Mouse (Mus musculus): ENCODE data around the gene Phpt1. TPM values are rescaled to one million over a fixed set of nuclear protein-coding genes. Genes with fewer than 3 reads are reported as not detected.

Phpt1 gene
- polyA plus RNA-seq, 1 experiment from 2014 or later, result 175 TPM

DNA sequence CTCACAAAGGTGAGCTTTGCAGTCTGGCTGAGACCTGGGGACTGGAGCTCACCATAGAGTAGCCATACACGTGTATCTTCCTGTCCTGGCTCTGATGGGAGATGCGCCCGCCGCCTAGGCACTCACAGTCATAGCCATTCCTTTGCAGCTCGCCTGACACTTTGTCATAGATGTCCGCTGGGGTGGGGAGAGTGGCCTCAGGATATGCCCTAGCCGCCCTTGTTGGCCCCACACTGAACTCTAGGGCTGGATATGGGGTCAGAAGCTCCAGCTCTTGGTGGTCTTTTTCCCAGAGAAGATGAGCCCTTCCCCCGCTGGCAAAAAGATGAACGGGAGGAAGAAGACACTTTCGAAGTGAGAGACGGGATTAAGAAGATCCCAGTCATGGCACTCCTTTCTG is 888 bp downstream of the Phpt1 start:
- 11% methylated on average over 11 of the region's 11 CpGs for WGBS
- Histone ChIP-seq H3K4me3 (peak overlapping the region; percentile 75), H3K27me3 (peaks cover 32% of the 10 kb centered on the region), H3K4me1 (replicated peaks) (peaks cover 52% of the 10 kb centered on the region), H3K27ac (peak overlapping the region; percentile 90), H3K36me3 (peaks cover 7% of the 10 kb centered on the region; the same call in 1 of the 2 replicates), H3K9me3 (replicated peaks) (no peaks in the 10 kb centered on the region), H3K4me2 (peak overlapping the region; percentile 90), H3K9ac (peak overlapping the region; percentile 72)
- ATAC-seq (replicated peaks; ENCODE audit: insufficient number of reproducible peaks, insufficient read depth, low FRiP score, low read depth), result no peak

DNA sequence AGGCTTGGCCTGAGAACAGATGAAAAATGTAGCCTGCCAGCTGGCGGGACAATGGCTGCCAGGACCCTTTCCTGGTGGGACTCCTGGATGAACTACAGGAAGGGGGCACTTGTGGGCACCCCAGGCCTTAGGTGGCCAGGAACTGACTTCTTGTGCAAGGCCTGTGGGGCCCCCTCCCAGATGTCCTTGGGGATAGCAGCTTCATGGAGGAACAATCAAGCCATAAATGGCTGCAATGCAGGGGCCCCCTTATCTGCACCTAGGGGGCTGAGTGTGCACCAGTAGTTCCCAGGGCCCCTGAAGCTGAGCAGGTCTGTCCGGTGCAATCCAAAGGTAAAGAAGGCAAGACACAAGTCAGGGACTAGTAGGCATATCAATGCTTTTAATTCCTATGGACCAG is 2.0 kb downstream of the Phpt1 start:
- 80% methylated on average over 2 of the region's 2 CpGs for WGBS

DNA sequence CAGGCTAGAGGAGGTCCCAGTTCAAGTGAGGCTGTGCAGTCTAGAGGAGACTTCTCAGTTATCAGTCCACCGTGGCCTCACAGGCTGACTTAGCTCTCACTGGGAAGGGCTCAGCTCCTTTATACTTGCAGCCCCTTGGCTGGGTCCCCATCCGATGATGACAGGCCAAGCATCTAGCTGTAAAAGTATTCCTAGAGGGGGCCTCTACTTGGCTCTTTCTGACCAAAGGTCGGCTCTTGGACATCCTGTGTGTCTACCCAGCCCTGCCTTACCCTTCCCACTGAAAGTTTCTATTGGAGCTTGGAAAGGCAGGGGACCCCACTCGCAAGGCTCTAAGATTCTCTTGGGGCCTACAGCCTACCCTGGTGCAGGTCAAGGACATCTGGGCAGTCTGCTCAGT is 3.8 kb downstream of the Phpt1 start:
- H3K36me3 ChIP-seq, result peaks cover 10% of the 10 kb centered on the region; the same call in 1 of the 2 replicates
- ATAC-seq (replicated peaks; ENCODE audit: insufficient number of reproducible peaks, insufficient read depth, low FRiP score, low read depth), result no peak
- H3K27me3 ChIP-seq, result peaks cover 3% of the 10 kb centered on the region
- no peak overlapping the region for H3K4me3 ChIP-seq
- H3K27ac ChIP-seq, result no peak overlapping the region
- H3K9ac ChIP-seq, result no peak overlapping the region
- 86% methylated on average over 4 of the region's 4 CpGs for WGBS
- no peaks in the 10 kb centered on the region for H3K9me3 ChIP-seq (replicated peaks)
- H3K4me2 ChIP-seq, result no peak overlapping the region
- peaks cover 29% of the 10 kb centered on the region for H3K4me1 ChIP-seq (replicated peaks)

More for the DNA sequence above, 2.0 kb downstream of the Phpt1 start:
- H3K9me3 ChIP-seq (replicated peaks), result no peaks in the 10 kb centered on the region
- H3K4me3 ChIP-seq, result no peak overlapping the region; the same call in 1 of the 2 replicates
- H3K36me3 ChIP-seq, result peaks cover 10% of the 10 kb centered on the region; the same call in 1 of the 2 replicates
- no peak overlapping the region for H3K27ac ChIP-seq
- peaks cover 21% of the 10 kb centered on the region for H3K27me3 ChIP-seq
- peak overlapping the region; percentile 90; the same call in 1 of the 2 replicates for H3K4me2 ChIP-seq
- peaks cover 41% of the 10 kb centered on the region for H3K4me1 ChIP-seq (replicated peaks)
- H3K9ac ChIP-seq, result no peak overlapping the region
- ATAC-seq (replicated peaks; ENCODE audit: insufficient number of reproducible peaks, insufficient read depth, low FRiP score, low read depth), result no peak

DNA sequence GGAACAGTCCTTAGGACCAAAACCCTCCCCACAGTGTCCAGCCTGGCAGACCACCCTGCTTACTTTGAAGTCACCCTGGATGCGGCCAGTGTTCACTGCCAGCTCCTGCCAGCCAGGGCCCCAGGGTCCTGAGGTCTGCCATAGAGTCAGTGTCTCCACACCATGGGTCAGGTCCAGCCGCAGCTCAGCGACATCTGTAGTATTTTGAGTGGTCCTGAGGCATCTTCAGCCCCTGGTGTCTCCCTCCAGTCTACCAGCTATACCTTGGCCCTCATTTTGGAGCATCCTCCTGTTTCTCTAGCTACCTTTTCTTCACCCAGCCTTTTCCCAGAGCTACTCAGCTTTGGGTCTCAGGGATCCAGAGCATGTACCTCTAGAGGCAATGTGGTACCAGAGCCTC is 5.7 kb downstream of the Phpt1 start:
- H3K27me3 ChIP-seq, result no peaks in the 10 kb centered on the region
- 91% methylated on average over 3 of the region's 3 CpGs for WGBS

DNA sequence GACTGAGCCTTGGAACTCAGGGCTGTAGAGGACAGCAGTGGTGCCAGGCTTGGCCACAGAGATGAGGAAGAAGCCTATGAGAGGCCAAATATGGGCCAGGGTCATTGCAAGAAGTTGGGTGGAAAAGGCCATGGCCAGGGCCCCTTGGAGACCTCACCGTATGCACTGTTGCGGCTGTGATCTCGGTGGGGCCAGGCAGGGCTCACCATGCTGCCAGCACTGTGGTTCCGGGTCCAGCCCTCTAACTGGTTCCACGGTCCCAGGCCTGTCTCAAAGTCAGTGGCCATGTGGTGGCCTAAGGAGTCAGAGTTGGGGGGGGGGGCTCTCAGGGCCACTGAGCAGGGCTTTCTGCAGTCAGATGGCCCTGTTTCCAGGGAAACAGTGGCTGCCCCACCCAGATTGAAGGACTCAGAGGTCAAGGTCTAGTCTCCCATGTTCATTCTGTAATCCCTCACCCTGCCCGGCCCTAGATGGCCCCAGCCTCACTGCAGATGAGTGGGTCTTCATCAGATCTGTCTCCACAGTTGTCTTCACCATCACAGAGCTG is 6.5 kb downstream of the Phpt1 start:
- Histone ChIP-seq H3K4me3 (no peak overlapping the region), H3K9ac (no peak overlapping the region), H3K27me3 (no peaks in the 10 kb centered on the region), H3K27ac (no peak overlapping the region), H3K4me1 (replicated peaks) (peaks cover 12% of the 10 kb centered on the region), H3K4me2 (no peak overlapping the region), H3K9me3 (replicated peaks) (no peaks in the 10 kb centered on the region), H3K36me3 (peaks cover 28% of the 10 kb centered on the region)
- WGBS, result 90% methylated on average over 6 of the region's 6 CpGs
- ATAC-seq (replicated peaks; ENCODE audit: insufficient number of reproducible peaks, insufficient read depth, low FRiP score, low read depth), result no peak

More for the DNA sequence above, 5.7 kb downstream of the Phpt1 start:
- H3K36me3 ChIP-seq, result peaks cover 21% of the 10 kb centered on the region
- no peak overlapping the region for H3K27ac ChIP-seq
- H3K4me3 ChIP-seq, result no peak overlapping the region
- no peak for ATAC-seq (replicated peaks; ENCODE audit: insufficient number of reproducible peaks, insufficient read depth, low FRiP score, low read depth)
- peaks cover 19% of the 10 kb centered on the region for H3K4me1 ChIP-seq (replicated peaks)
- no peaks in the 10 kb centered on the region for H3K9me3 ChIP-seq (replicated peaks)
- H3K9ac ChIP-seq, result no peak overlapping the region
- H3K4me2 ChIP-seq, result no peak overlapping the region

DNA sequence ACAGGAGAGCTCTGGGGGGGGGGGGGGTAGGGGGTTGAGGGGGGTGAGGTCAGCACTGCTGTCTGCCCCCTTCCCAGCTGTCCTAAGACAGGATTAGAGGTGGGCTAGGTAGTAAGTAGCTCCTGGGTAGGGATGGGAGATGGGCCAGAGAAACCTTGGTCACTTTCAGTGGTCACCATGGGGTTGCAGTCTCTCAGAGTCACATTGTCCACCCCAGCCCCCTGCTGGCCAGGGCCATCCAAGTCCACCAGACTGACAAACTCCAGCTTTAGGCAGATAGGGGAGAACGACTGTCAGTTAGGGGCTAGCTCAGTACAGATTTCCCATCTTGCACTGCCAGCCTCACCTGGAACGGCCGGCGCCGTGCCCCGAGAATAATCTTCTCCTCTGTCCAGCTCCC is 8.5 kb downstream of the Phpt1 start:
- no peak for ATAC-seq (replicated peaks; ENCODE audit: insufficient number of reproducible peaks, insufficient read depth, low FRiP score, low read depth)
- no peaks in the 10 kb centered on the region for H3K9me3 ChIP-seq (replicated peaks)
- no peaks in the 10 kb centered on the region for H3K27me3 ChIP-seq
- H3K4me2 ChIP-seq, result no peak overlapping the region
- no peak overlapping the region for H3K9ac ChIP-seq
- H3K4me3 ChIP-seq, result no peak overlapping the region
- WGBS, result 73% methylated on average over 6 of the region's 6 CpGs
- no peak overlapping the region for H3K27ac ChIP-seq
- H3K36me3 ChIP-seq, result peaks cover 47% of the 10 kb centered on the region
- no peaks in the 10 kb centered on the region for H3K4me1 ChIP-seq (replicated peaks)

DNA sequence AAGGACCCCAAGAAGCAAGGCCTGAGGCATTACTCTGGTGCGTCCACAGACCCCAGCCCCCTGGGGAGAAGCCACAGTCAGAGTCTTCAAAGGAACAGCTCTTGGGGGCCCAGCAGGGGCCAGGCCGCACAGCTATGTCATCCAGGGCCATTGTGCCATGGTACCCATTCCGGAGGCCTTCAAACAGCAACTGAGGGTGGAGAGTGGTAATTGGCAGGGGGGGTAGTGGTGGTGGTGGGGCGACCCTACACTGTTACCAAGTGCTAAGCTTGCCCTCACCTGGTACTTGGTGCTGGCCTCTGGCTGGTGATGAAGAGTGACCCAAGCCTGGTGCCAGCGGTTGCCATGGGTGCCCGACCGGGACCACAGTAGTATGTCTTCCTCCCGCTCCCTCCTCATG is 9.3 kb downstream of the Phpt1 start:
- Histone ChIP-seq H3K4me2 (no peak overlapping the region), H3K36me3 (peaks cover 54% of the 10 kb centered on the region), H3K27ac (no peak overlapping the region), H3K9ac (no peak overlapping the region), H3K4me1 (replicated peaks) (no peaks in the 10 kb centered on the region), H3K9me3 (replicated peaks) (no peaks in the 10 kb centered on the region), H3K27me3 (no peaks in the 10 kb centered on the region), H3K4me3 (no peak overlapping the region)
- no peak for ATAC-seq (replicated peaks; ENCODE audit: insufficient number of reproducible peaks, insufficient read depth, low FRiP score, low read depth)
- WGBS, result 87% methylated on average over 8 of the region's 8 CpGs

DNA sequence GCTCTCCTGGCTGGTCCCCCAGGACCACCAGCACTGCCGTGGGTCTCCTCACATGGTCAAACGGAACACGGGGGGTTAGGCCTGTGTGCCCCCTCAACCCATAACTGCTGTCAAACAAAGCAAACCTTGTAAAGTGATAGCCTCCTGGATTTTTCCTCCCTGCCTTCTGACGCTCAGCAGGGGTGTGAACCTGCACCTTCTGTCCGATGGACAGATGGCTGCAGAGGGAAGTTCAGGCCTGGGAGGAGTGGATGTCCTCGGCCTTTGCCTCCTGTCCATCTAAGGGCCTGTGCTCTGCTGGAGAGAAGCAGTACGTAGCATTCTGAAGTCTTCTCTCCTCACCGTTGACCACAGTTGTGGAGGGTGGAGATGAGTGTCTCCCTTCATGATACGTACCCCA is 13.1 kb downstream of the Phpt1 start:
- Histone ChIP-seq H3K4me3 (no peak overlapping the region), H3K27me3 (no peaks in the 10 kb centered on the region), H3K9me3 (replicated peaks) (no peaks in the 10 kb centered on the region), H3K9ac (no peak overlapping the region), H3K27ac (no peak overlapping the region), H3K36me3 (peaks cover 52% of the 10 kb centered on the region), H3K4me1 (replicated peaks) (peaks cover 14% of the 10 kb centered on the region), H3K4me2 (no peak overlapping the region)
- no peak for ATAC-seq (replicated peaks; ENCODE audit: insufficient number of reproducible peaks, insufficient read depth, low FRiP score, low read depth)
- 77% methylated on average over 9 of the region's 9 CpGs for WGBS

DNA sequence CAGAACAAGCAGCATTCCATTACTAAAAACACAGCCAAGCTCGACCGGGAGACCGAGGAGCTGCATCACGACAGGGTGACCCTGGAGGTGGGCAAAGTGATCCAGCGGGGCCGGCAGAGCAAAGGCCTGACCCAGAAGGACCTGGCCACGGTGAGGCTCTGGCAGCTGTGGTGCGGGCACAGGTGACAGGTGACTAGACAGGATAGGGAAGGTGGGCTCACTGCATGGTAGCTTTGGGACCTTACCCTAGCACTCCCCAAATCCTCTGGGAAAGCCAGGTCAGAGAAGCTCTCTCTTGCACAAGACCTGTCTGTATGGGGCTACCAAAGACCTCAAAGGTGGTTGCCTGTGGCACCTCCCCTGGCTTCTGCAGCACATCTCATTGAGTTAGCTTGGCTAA is 14.5 kb downstream of the Phpt1 start:
- H3K27ac ChIP-seq, result no peak overlapping the region
- no peak overlapping the region for H3K4me2 ChIP-seq
- 84% methylated on average over 8 of the region's 8 CpGs for WGBS
- ATAC-seq (replicated peaks; ENCODE audit: insufficient number of reproducible peaks, insufficient read depth, low FRiP score, low read depth), result no peak
- H3K4me3 ChIP-seq, result no peak overlapping the region
- H3K9me3 ChIP-seq (replicated peaks), result no peaks in the 10 kb centered on the region
- no peak overlapping the region for H3K9ac ChIP-seq
- H3K36me3 ChIP-seq, result peaks cover 47% of the 10 kb centered on the region
- H3K27me3 ChIP-seq, result no peaks in the 10 kb centered on the region
- peaks cover 18% of the 10 kb centered on the region for H3K4me1 ChIP-seq (replicated peaks)

DNA sequence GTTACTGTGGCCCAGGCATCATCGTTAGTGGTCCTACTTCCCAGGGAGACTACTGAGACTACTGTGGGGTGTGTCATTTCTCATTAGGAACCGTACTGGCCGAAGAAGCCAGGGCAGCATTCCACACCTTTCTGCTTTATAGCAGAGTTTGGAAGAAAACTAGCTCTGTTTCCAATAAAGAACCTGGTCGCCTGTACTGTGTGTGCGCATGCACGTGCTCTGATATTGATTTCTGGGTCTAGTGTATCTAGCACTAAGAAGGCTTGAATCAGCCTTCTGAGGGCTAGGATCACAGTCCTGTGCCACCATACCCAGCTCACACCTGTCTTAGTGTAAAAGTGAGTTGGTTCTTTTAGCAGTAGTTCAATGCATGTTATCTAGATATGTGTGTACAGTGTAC is 16.2 kb downstream of the Phpt1 start:
- H3K27ac ChIP-seq, result no peak overlapping the region
- ATAC-seq (replicated peaks; ENCODE audit: insufficient number of reproducible peaks, insufficient read depth, low FRiP score, low read depth), result no peak
- H3K9me3 ChIP-seq (replicated peaks), result no peaks in the 10 kb centered on the region
- H3K4me3 ChIP-seq, result peak overlapping the region; percentile 81
- peak overlapping the region; percentile 93 for H3K4me2 ChIP-seq
- no peaks in the 10 kb centered on the region for H3K27me3 ChIP-seq
- 64% methylated on average over 6 of the region's 6 CpGs for WGBS
- H3K9ac ChIP-seq, result peak overlapping the region; percentile 90
- H3K4me1 ChIP-seq (replicated peaks), result peaks cover 18% of the 10 kb centered on the region
- peaks cover 36% of the 10 kb centered on the region for H3K36me3 ChIP-seq

DNA sequence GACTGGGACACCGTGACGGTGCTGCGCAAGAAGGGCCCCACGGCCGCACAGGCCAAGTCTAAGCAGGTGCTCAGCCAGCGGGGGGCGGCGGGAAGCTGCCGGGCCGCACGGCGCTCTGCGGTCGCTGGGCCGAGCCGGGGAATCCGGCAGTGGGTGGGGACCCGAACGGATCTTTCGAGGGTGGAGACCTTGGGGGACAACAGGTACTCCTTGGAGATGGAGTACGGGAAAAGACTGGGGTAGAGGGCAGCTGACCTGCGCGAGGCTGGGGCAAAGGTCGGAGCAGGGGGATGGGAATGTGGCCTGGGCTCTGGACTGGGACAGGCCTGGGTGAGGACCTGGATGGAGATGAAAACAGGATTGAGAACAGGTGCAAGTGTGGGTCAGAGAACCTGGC is 17.1 kb downstream of the Phpt1 start:
- peak; percentile 15 for ATAC-seq (replicated peaks; ENCODE audit: insufficient number of reproducible peaks, insufficient read depth, low FRiP score, low read depth)
- H3K36me3 ChIP-seq, result peaks cover 28% of the 10 kb centered on the region
- H3K9me3 ChIP-seq (replicated peaks), result no peaks in the 10 kb centered on the region
- under 1% methylated on average over 24 of the region's 24 CpGs for WGBS
- peaks cover 18% of the 10 kb centered on the region for H3K4me1 ChIP-seq (replicated peaks)
- peak overlapping the region; percentile 93 for H3K4me2 ChIP-seq
- H3K27ac ChIP-seq, result peak overlapping the region; percentile 75
- peak overlapping the region; percentile 81 for H3K4me3 ChIP-seq
- peak overlapping the region; percentile 90 for H3K9ac ChIP-seq
- H3K27me3 ChIP-seq, result no peaks in the 10 kb centered on the region

DNA sequence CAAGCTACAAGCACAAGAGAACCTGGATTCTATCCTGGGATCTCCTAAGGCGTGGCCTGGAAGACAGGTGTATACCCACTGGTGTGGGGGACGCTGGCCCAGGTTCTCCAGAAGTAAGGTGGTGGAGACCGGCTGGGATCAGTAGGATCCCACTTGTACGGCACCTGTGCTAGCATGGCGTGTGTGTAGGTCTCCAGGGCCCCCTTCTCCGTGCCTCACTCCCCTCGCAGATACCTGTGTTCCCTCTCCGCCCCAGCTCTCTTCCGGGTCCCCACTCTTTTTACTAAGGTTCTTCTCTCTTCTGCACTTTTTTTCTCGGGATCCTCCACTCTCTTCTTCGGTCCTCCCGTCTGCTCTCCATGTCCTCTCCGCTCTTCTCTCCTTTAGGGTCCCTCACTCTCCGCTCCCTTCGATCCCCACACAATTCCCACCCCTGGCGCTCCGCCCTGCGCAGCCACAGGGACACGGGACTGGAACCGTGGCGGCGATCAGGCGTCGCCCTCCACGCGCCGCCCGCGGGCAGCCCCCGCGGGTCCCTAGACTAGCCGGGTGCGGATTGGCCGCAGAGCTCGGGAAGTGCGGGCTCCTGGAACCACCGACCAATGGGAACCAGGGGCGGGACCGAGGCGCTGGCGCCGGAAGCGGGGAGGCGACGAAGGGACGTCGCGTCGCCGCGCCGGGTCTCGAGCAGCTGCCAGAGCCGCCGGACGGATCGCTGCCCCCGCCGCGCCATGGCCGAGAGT is 17.6 kb downstream of the Phpt1 start, which contains the start of gene Edf1:
Gene Edf1 (plus strand): TSS at position 627 of the 743 bp plus-strand sequence.
- H3K9ac ChIP-seq, result peak within 1 kb of the TSS; percentile 90
- no peaks in the 10 kb centered on the region for H3K27me3 ChIP-seq
- H3K4me2 ChIP-seq, result peak within 1 kb of the TSS; percentile 93
- H3K36me3 ChIP-seq, result peaks cover 24% of the 10 kb centered on the region
- no peaks in the 10 kb centered on the region for H3K9me3 ChIP-seq (replicated peaks)
- peaks cover 18% of the 10 kb centered on the region for H3K4me1 ChIP-seq (replicated peaks)
- H3K27ac ChIP-seq, result peak within 1 kb of the TSS; percentile 75
- under 1% methylated on average over 61 of the region's 61 CpGs for WGBS
- H3K4me3 ChIP-seq, result peak within 1 kb of the TSS; percentile 81
- ATAC-seq (replicated peaks; ENCODE audit: insufficient number of reproducible peaks, insufficient read depth, low FRiP score, low read depth), result peak; percentile 98
